In the genomic region with DNA sequence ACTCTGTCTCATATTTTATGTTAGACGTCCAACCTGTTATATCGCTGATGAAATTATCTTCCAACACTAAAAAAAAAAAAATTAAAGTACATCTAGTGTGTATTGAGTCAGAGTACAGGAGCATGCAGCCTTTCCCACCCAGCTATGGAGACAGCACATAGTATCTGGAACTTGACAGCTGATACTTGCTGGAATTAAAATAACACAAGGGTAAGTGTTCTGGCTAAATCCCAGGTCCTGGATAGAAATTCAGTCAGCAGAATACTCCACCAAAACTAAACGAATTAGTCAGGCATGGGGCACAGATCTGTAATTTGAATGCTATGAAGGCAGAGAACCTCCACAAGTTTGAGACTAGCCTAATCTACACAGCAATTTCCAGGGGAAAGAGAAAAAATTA, we compare ENCODE assay signal across 31 mouse cellular contexts. TPM values are rescaled to one million over a fixed set of nuclear protein-coding genes. Genes with fewer than 3 reads are reported as not detected.
DNase-seq lines count a peak whose midpoint lies in the region; ATAC-seq and TF ChIP-seq lines count a peak whose summit lies in the region.
"Had no signal": no experiment of that assay in that cellular context is flagged by ENCODE, and none has a peak within 500 bp of the region (broad histone marks: within the 10 kb centered on the region; RNA-seq: fewer than 3 reads in every experiment).

No protein-coding gene starts in this region.

- H3K4me3 ChIP-seq in heart, embryonic 11.5 days (ENCODE audit: low read depth, low read length) = no peak overlapping the region
- H3K4me3 ChIP-seq in heart, embryonic 15.5 days = no peak overlapping the region
- H3K4me3 ChIP-seq in heart, adult 2 months = no peak overlapping the region
- H3K4me3 ChIP-seq in embryonic fibroblast, embryonic 13.5 days (ENCODE audit: insufficient read depth, low read length) = no peak overlapping the region
- no peak overlapping the region for H3K4me3 ChIP-seq in forebrain, postnatal 0 days (ENCODE audit: low read depth, low read length)
- H3K4me3 ChIP-seq: hindbrain, embryonic 12.5 days; intestine, embryonic 15.5 days; layer of hippocampus, adult 2 months; midbrain, embryonic 10.5 days; midbrain, embryonic 15.5 days had no signal

- DNase-seq in heart, adult 11 months = peak; percentile 39
- DNase-seq in heart, adult 2 months = no peak
- peak; percentile 42 for DNase-seq in NIH3T3 (ENCODE audit: low read depth)
- DNase-seq in forebrain, postnatal 0 days = no peak
- DNase-seq: adrenal gland, adult 2 months; adrenal gland, postnatal 36 days; cerebellum, adult 18-20 months; cerebellum, postnatal 10 days; gastrocnemius, postnatal 10 days; kidney, adult 2 months; kidney, postnatal 36 days; left cerebral cortex, postnatal 4 days; liver; lung, adult 2 months; right cerebral cortex, postnatal 25 days; spleen, adult 18-20 months; thymus, adult 18-20 months; thymus, postnatal 25 days had no signal

- no peak overlapping the region for H3K9ac ChIP-seq in heart, embryonic 11.5 days (ENCODE audit: low read depth, low read length)
- H3K9ac ChIP-seq in heart, embryonic 15.5 days = no peak overlapping the region
- H3K9ac ChIP-seq in heart, adult 2 months (ENCODE audit: low read depth, low read length) = no peak overlapping the region
- no peak overlapping the region for H3K9ac ChIP-seq in forebrain, postnatal 0 days
- H3K9ac ChIP-seq: hindbrain, embryonic 12.5 days; intestine, embryonic 15.5 days; liver, embryonic 14.5 days; midbrain, embryonic 15.5 days had no signal

- peaks cover 5% of the 10 kb centered on the region for H3K4me1 ChIP-seq in heart, embryonic 11.5 days (ENCODE audit: control insufficient read depth, insufficient read depth, low read length)
- peaks cover 31% of the 10 kb centered on the region for H3K4me1 ChIP-seq in heart, embryonic 15.5 days (replicated peaks)
- H3K4me1 ChIP-seq in heart, adult 2 months (ENCODE audit: control insufficient read depth, insufficient read depth, low read length) = peaks cover 1% of the 10 kb centered on the region; the same call in 1 of the 2 replicates
- peaks cover 5% of the 10 kb centered on the region for H3K4me1 ChIP-seq in embryonic fibroblast, embryonic 13.5 days (ENCODE audit: control insufficient read depth, insufficient read depth, low read length)
- no peaks in the 10 kb centered on the region for H3K4me1 ChIP-seq in forebrain, postnatal 0 days (ENCODE audit: insufficient read depth)
- H3K4me1 ChIP-seq: hindbrain, embryonic 12.5 days; midbrain, embryonic 10.5 days had no signal

- TF ChIP-seq EP300 in heart, adult 2 months (IDR thresholded peaks at IDR 0.05; ENCODE audit: insufficient read depth, low read depth, low read length) = no peak

- no peak overlapping the region for H3K4me2 ChIP-seq in heart, embryonic 11.5 days
- H3K4me2 ChIP-seq in heart, embryonic 15.5 days = no peak overlapping the region
- no peak overlapping the region for H3K4me2 ChIP-seq in forebrain, postnatal 0 days (ENCODE audit: low read depth)
- H3K4me2 ChIP-seq: hindbrain, embryonic 12.5 days; intestine, embryonic 15.5 days; midbrain, embryonic 15.5 days had no signal

- intact Hi-C loops in heart, adult 2 months (cut with DNase I) = no loop called here

- no peak for ATAC-seq in heart, embryonic 11.5 days (replicated peaks; ENCODE audit: insufficient number of reproducible peaks, low FRiP score, low TSS enrichment)
- no peak for ATAC-seq in heart, embryonic 15.5 days (replicated peaks; ENCODE audit: insufficient number of reproducible peaks, insufficient read depth, low FRiP score, low read depth)
- ATAC-seq in forebrain, postnatal 0 days = no peak
- ATAC-seq: CD4-positive, CD25-positive, alpha-beta regulatory T cell, adult 4 months; forebrain, embryonic 14.5 days; hindbrain, postnatal 0 days; intestine, embryonic 15.5 days; midbrain, embryonic 15.5 days had no signal

- no peak for TF ChIP-seq POLR2A in heart, adult 2 months (IDR thresholded peaks at IDR 0.05; ENCODE audit: insufficient read depth, low read depth, low read length)
- TF ChIP-seq POLR2A in embryonic fibroblast, embryonic 13.5 days (IDR thresholded peaks at IDR 0.05; ENCODE audit: low read depth, low read length) = no peak

- 0 out of 2 replicates have a peak, but pooled peaks cover 2% of the 10 kb centered on the region for H3K79me2 ChIP-seq in heart, adult 2 months (replicated peaks; ENCODE audit: control insufficient read depth, insufficient read depth, low read length)

- H3K27ac ChIP-seq in heart, embryonic 11.5 days (ENCODE audit: low read depth, low read length) = no peak overlapping the region
- H3K27ac ChIP-seq in heart, embryonic 15.5 days = peak overlapping the region; percentile 24
- H3K27ac ChIP-seq in heart, adult 2 months = no peak overlapping the region
- peak overlapping the region; percentile 39; the same call in 1 of the 2 replicates for H3K27ac ChIP-seq in embryonic fibroblast, embryonic 13.5 days (ENCODE audit: insufficient read depth, low read length)
- no peak overlapping the region for H3K27ac ChIP-seq in forebrain, postnatal 0 days (ENCODE audit: low read depth, low read length)
- H3K27ac ChIP-seq: hindbrain, embryonic 12.5 days; hindbrain, postnatal 0 days; intestine, embryonic 15.5 days; liver, embryonic 14.5 days; midbrain, embryonic 10.5 days; midbrain, embryonic 15.5 days; stomach, postnatal 0 days had no signal

- WGBS in heart, embryonic 11.5 days (ENCODE audit: insufficient replicate concordance) = 67% methylated on average over 3 of the region's 3 CpGs
- 34% methylated on average over 3 of the region's 3 CpGs for WGBS in heart, embryonic 15.5 days
- 54% methylated on average over 3 of the region's 3 CpGs for WGBS in heart, adult 2 months
- WGBS in forebrain, postnatal 0 days = 71% methylated on average over 3 of the region's 3 CpGs

- no peaks in the 10 kb centered on the region for H3K36me3 ChIP-seq in heart, embryonic 11.5 days (ENCODE audit: control insufficient read depth, insufficient read depth, low read length)
- H3K36me3 ChIP-seq in heart, embryonic 15.5 days = no peaks in the 10 kb centered on the region
- peaks cover 5% of the 10 kb centered on the region for H3K36me3 ChIP-seq in heart, adult 2 months (ENCODE audit: control insufficient read depth, insufficient read depth, low read length)
- no peaks in the 10 kb centered on the region for H3K36me3 ChIP-seq in forebrain, postnatal 0 days (ENCODE audit: insufficient read depth)
- H3K36me3 ChIP-seq: hindbrain, embryonic 12.5 days; intestine, embryonic 15.5 days; midbrain, embryonic 10.5 days; midbrain, embryonic 15.5 days had no signal

- TF ChIP-seq CTCF in heart, adult 2 months (IDR thresholded peaks at IDR 0.05) = no peak
- no peak for TF ChIP-seq CTCF in embryonic fibroblast, embryonic 13.5 days (IDR thresholded peaks at IDR 0.05; ENCODE audit: borderline replicate concordance, insufficient read depth, low read length)
- no peak for TF ChIP-seq CTCF in forebrain, postnatal 0 days (IDR thresholded peaks at IDR 0.05; ENCODE audit: low read depth)

- H3K9me3 ChIP-seq in heart, embryonic 11.5 days (replicated peaks; ENCODE audit: control insufficient read depth, low read length) = no peaks in the 10 kb centered on the region
- no peaks in the 10 kb centered on the region for H3K9me3 ChIP-seq in heart, embryonic 15.5 days (replicated peaks)
- no peaks in the 10 kb centered on the region for H3K9me3 ChIP-seq in forebrain, postnatal 0 days (ENCODE audit: low read length)
- H3K9me3 ChIP-seq: hindbrain, embryonic 12.5 days; intestine, embryonic 15.5 days; midbrain, embryonic 10.5 days; midbrain, embryonic 15.5 days had no signal

- no peaks in the 10 kb centered on the region for H3K27me3 ChIP-seq in heart, embryonic 11.5 days (ENCODE audit: control insufficient read depth, insufficient read depth, low read length)
- H3K27me3 ChIP-seq in heart, embryonic 15.5 days = no peaks in the 10 kb centered on the region
- no peaks in the 10 kb centered on the region for H3K27me3 ChIP-seq in heart, adult 2 months (ENCODE audit: control insufficient read depth, insufficient read depth, low read length)
- no peaks in the 10 kb centered on the region for H3K27me3 ChIP-seq in forebrain, postnatal 0 days (ENCODE audit: insufficient read depth, low read length)
- H3K27me3 ChIP-seq: hindbrain, embryonic 12.5 days; intestine, embryonic 15.5 days; midbrain, embryonic 15.5 days had no signal

RNA-seq across cellular contexts. Expression of a gene that starts 30.9 kb away (rescaled TPM):
- 7.3 and 7.9 TPM in 2 replicates for polyA plus RNA-seq in heart, embryonic 11.5 days (2014; fragmentation: Nextera tagmentation; extraction: Ambion mirVana)
- 6.1 and 6.9 TPM in 2 replicates for polyA plus RNA-seq in heart, embryonic 15.5 days (2015; fragmentation: Nextera tagmentation; extraction: Ambion mirVana)
- total RNA-seq in heart, adult 2 months (2021) = 1 to 10 TPM; 7.2 to 8.4 TPM
- polyA plus RNA-seq in heart, adult 2 months (2012; rRNA removed) = 2.3 and 5.2 TPM in 2 replicates
- polyA plus RNA-seq in embryonic fibroblast, embryonic 13.5 days (2011; ENCODE audit: insufficient read length, low read depth, missing spikeins) = 75.7 and 83.7 TPM in 2 replicates
- total RNA-seq in forebrain, postnatal 0 days (2014; rRNA removed) = 47.1 and 57.7 TPM in 2 replicates
- 9.9 and 14.1 TPM in 2 replicates for polyA plus RNA-seq in forebrain, postnatal 0 days (2015; fragmentation: Nextera tagmentation; extraction: Ambion mirVana)

RNA-seq across cellular contexts. Expression of a gene that starts 31.1 kb away (rescaled TPM):
- polyA plus RNA-seq in heart, embryonic 11.5 days (2014; fragmentation: Nextera tagmentation; extraction: Ambion mirVana) = 339 and 350 TPM in 2 replicates
- polyA plus RNA-seq in heart, embryonic 15.5 days (2015; fragmentation: Nextera tagmentation; extraction: Ambion mirVana) = 415 and 448 TPM in 2 replicates
- total RNA-seq in heart, adult 2 months (2021) = 100 to 1,000 TPM; 127 to 136 TPM
- polyA plus RNA-seq in heart, adult 2 months (2012; rRNA removed) = 97.2 and 155 TPM in 2 replicates
- polyA plus RNA-seq in embryonic fibroblast, embryonic 13.5 days (2011; ENCODE audit: insufficient read length, low read depth, missing spikeins) = 653 and 674 TPM in 2 replicates
- 347 and 486 TPM in 2 replicates for total RNA-seq in forebrain, postnatal 0 days (2014; rRNA removed)
- polyA plus RNA-seq in forebrain, postnatal 0 days (2015; fragmentation: Nextera tagmentation; extraction: Ambion mirVana) = 660 and 719 TPM in 2 replicates

Comparison
In these comparisons a context has a peak if more than half of its experiments do, and no peak if none do; other contexts are left out.
1. DNase-seq: peak in heart, adult 11 months (single experiment) and NIH3T3 (single experiment); none in heart, adult 2 months (0 of 2) and forebrain, postnatal 0 days (single experiment).
2. H3K27ac ChIP-seq: peak in heart, embryonic 15.5 days (single experiment) and embryonic fibroblast, embryonic 13.5 days (single experiment); none in heart, embryonic 11.5 days (single experiment), heart, adult 2 months (single experiment) and forebrain, postnatal 0 days (single experiment).